Mouse (Mus musculus) c-Kit-positive CD71-positive TER-119-negative erythroid progenitor cells, embryonic 14.5 days (primary cell): ENCODE data around the gene E130218I03Rik.

Source experiments
- DNase-seq: peaks from one replicate; pipeline ENCODE4 v3.0.0-alpha.2; 2013; ENCODE audit warnings: low read depth

Gene E130218I03Rik

GRCm38 (mm10) chr4:134287168-134287564 lies 43.7 kb downstream of the E130218I03Rik start:
- peak; percentile 72 for DNase-seq

GRCm38 (mm10) chr4:134287575-134288025 lies 44.1 kb downstream of the E130218I03Rik start, which contains the start of gene Pdik1l:
Gene Pdik1l, minus strand, starts transcription at chr4:134287895.
- peak; percentile 73 for DNase-seq

GRCm38 (mm10) chr4:134288397-134289256 lies 45.2 kb downstream of the E130218I03Rik start:
- DNase-seq = no peak

GRCm38 (mm10) chr4:134292067-134292466 lies 48.6 kb downstream of the E130218I03Rik start:
- no peak for DNase-seq

- DNase-seq = no peak
These were observed 49.7 kb downstream of the E130218I03Rik start for GRCm38 (mm10) chr4:134293061-134293691.

GRCm38 (mm10) chr4:134293692-134294163 lies 50.3 kb downstream of the E130218I03Rik start:
- no peak for DNase-seq
